Mouse (Mus musculus) kidney, postnatal 10 days (tissue): ENCODE data around the gene Git2.
A peak's percentile ranks its signal among the peaks of the same experiment; 100 is the strongest.

Experiments used
- DNase-seq: peaks from one replicate; pipeline ENCODE4 v3.0.0; 2021; ENCODE audit warnings: mixed read lengths

Git2 gene

DNA sequence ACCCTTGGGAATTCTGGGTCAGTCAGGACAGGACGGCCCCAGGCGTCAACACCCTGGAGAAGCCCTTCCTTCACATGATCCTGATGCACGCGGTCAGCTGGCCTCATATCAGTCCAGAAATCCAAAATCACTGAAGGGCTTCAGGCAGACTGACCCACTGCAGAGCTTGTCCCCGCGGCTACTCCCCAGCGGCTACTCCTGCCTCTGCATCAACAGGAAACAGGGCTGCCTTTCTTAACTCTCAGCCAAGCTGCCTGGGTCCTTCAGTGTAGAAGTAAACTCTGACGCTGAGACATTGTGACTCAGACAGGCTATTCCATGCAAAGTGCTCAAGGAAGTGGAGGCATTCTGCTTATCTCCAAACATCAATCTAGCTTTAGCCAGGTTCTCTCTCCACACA is 13.3 kb downstream of the Git2 start:
- DNase-seq, result no peak

DNA sequence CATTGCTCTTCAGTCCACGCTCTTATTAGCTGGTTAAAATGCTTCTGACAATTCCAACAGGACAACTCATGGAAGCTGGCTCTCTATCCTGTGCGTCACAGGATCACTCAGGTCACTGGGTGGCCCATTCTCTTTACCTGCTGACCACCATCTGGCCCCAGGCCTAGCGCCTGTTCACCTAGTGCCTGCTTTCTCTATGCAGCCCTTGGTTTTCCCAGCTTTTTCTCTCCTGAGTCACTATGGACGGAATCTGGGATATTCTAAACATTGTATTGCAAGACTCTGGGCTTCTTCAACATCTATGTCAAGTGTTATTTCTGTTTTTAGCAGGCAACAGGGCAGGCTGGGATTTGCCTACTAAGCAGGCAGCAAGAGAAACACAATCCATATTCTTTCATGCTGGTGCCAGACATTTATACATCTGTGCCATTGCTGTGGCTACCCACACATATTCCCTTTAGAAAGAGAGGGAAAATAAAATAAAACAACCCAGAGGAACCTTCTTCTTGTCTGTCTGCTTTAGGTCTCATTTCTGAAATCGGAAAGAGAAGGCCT is 15.7 kb downstream of the Git2 start:
- DNase-seq, result no peak

DNA sequence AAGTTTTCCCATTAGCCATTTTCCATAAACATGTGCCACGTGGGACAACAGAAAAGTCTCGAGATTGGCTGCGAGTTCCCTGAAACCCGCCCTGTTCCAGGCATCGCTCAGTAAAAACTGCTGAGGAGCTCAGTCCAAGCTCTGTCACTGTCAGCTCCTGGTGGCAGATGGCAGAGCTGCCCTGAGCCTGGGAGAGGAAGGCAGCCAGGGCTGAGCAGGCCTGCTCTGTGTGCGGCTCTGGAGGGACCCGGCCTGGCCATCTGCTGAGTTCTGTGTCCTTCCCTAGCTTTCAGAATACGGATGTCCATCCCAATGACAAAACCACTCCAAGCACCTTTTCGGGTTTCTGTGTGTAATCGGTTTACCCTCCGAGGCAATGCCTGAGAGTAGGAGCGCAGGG is 21.9 kb downstream of the Git2 start:
- no peak for DNase-seq

DNA sequence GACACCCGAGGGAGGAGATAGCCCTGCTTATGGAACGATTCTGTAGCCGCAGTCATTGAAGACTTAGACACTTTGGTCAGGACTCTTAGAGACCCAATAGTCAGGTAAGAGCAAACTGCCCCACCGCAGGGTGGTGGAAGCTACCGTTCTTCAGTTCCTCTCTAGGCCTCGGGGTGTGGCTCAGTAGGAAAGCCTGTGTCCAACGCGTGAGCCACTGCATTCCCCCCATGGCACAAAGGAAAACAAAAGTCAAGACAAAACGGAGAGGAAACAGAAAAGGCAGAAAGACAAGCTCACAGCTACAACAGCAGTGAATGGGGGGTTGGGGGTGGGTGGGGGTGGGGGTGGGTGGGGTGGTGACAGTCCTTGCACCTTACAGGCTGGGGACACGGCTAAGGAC is 22.9 kb downstream of the Git2 start:
- no peak for DNase-seq

DNA sequence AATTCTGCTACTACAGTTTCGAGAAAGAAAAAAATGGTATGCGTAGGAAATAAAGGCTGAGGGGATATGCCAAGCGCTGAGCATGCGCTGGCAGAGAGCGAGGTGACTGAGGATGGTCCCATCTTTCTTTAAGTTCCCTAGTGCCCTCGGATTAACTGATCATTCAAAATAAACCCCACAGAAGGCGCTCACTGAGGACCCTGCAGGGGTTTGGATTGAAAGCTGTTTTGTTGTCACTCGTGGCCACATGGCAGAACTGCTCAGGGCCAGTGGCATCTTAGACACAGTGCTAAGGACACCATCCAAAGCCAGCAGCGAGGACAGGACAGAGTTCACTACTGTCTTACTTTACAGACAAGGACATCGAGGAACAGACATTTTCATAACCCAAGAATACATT is 25.0 kb downstream of the Git2 start:
- DNase-seq, result no peak

DNA sequence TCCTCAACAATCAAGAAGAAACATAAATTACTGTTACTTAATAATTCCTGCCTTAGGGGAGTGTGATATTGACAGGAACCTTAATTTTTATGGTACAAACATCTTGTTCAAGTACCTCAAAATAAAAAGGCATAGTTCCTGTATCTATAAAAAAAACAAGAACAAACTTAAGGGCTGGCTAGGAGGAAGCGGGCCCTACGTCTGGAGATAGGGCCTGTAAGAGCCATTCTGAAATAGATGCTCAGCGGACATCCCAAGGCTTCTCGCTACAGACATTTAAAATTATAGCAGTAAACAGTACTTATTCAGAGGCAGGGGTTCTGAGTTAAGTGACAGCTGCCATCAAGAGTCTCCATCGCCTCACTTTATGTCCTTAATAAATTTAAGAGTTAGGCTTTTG is 27.8 kb downstream of the Git2 start:
- DNase-seq, result no peak

DNA sequence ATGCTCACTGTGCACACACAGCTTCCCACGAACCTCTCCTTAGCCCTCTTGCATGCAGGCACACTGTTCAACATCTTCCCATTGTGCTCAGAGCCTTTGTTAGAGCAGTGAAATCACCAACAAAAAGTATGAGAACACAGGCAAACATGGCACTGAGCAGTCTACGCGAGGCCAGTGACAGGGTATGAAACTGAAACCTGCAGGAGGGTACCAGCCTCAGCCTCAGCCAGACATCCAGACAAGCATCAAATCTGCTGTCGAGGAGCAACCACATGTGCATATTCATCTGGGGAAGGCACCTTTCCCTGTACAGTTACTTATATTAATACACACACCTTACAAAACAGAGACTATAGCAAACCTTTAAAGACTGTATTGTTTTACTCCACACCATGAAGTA is 28.4 kb downstream of the Git2 start:
- no peak for DNase-seq

DNA sequence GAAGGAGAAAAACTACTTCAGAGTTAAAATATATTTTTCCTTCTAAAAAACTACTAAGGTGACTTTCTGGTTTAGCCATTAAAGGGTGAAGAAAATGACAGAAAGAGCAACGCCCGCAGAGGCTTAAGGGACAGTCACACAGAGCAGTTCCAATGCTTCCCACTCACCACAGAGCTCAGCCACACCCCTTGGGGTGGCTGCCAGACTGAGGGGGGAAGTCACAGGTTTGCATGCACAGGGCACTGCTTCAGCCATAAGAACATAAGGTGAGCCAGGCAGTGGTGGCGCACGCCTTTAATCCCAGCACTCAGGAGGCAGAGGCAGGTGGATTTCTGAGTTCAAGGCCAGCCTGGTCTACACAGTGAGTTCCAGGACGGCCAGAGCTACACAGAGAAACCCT is 29.7 kb downstream of the Git2 start:
- peak; percentile 41 for DNase-seq

DNA sequence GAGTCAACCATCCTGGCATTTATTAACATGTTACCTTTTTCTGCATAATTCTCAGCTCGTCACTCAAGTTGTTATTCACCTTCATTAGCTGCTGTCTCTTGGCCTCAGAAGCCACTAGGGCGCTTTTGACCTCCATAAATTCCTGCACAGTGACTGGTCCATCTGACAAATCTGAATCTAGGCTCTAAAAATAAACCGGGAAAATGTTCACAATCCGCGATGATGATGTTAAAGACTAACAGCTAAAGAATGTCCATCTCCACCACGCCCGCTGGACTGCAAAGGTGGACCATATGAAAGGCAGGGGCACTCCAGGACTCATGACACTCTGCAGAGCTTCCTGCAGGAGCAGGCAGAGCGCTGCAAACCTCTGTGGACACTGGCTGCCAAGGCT is 31.6 kb downstream of the Git2 start:
- DNase-seq, result no peak

DNA sequence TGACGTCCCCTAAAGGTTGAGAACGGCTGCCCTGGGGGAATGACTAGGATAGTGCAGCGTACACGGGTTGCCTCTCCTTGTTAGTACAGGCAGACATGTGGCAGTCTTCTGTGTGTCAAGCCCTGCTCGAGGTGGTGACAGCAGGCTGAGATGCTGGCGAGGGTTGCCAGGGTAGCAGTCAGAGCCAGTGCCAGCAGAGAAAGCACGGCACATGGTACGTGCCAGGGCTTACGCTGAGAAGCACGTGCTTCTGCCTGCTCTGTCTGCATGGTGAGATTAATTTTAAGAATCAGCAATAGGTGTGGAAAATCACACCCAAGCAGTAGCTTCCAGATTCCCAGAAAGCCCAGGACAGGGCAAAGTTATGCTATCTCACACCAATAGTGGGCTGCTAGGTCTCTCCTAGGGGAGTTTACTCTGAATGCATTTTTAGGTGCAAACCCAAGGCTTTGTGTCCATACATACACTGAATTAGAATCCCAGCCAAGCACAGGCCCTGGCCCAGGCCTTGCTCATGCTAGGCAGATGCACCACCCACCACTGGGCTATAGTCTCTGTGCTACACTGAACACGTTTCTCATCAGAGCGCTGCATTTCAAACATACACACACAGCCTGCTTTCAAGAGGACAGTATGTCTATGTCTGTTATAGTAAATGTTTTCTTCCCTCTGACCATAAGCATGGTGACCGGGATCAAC is 32.2 kb downstream of the Git2 start:
- no peak for DNase-seq

DNA sequence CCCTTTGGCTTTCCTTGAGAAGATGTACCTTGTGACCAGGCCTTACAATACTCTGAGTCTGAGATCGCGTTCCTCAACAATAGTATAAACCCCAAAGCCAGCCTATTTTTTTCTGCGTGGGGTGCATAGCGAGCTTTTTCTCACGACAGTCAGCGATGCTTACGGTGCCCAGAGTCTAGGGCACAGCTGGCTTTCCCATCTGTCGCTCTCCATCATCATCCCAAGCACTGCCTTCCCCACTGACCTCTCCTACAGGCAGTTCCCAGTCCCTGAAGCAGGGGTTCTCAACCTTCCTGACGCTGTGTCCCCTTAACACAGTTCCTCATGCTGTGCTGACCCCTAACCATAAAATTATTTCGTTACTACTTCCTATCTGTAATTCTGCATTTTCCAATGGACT is 32.7 kb downstream of the Git2 start:
- no peak for DNase-seq

DNA sequence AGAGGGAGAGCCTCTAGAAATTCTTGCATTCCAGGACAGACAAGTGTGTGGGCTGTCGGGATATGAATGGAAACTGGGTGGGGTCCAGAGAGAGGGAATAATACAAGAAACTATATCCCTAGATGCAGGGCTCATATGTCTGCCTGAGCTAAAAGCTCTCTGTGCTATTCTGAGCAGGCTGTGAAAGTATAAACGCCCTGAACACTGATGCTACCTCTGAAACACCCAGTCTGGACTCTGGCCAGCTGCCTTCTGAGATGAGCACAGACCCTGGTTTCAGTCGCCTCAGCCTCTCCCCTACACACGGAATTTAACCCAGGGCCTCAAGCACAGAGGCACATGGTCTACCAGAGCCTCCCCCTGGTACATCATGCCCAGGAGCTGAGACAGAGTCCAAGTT is 34.7 kb downstream of the Git2 start:
- peak; percentile 65 for DNase-seq

DNA sequence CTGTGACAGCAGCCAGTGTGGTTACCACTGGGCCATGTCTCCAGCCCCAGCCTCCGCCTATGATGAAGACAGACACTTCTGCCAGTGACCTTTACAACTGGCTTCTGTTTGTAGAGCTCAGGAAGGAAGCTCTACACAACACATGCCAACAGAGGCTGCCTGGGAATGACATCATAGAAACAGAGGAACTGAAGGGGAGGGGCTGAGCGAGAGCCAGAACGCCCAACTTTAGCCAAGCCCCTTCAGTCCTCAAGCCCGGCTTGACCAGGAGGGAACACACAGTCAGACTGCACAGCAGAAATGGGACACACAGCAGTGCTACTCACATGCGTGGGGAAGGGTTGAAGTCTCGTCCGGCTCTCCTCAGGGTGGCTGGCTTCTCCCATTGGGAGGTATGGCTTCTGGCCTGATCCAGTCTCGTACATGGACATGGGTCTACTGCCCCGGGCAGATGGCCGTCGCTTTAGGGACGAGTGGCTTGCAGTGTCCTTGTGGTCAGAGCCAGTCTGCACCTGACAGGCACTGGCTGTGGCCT is 36.5 kb downstream of the Git2 start:
- DNase-seq, result peak; percentile 65

DNA sequence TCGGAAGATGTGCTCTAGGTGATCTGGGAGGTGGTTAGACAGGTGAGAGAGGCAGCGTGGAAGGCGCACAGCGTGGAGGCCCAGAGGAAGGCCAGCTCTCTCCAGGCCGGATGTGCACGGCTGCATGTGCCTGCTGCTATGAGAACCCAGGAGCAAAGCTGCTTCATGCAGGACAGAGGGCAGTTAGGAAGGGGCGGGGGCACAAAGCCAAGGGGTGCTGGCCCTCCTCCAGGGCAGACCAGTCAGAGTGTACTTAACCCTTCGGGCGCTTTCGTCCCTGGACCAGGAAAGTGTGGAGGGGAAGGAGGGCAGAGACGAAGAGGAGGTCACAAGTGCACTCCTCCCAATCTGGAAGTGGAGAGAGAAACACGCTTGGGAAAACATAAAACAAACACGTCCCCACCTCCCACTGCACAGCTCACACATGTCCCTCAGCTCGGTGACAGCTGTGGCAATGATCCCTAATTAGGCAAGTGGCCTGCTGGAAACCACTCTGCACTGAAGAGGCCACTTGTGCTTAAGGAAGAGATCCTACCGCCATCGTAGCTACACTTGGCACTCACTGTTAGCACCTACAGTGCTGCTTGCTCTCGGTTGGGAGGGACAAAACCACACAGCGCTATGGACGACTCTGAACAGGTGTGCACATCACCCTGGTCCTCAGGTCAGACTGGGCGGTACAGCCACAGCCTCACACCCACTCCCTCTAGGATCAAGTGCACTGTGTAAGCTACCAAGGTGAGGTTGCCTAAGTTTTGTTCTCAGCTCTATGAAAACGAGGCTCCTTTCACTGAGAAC is 38.0 kb downstream of the Git2 start:
- peak; percentile 52 for DNase-seq

DNA sequence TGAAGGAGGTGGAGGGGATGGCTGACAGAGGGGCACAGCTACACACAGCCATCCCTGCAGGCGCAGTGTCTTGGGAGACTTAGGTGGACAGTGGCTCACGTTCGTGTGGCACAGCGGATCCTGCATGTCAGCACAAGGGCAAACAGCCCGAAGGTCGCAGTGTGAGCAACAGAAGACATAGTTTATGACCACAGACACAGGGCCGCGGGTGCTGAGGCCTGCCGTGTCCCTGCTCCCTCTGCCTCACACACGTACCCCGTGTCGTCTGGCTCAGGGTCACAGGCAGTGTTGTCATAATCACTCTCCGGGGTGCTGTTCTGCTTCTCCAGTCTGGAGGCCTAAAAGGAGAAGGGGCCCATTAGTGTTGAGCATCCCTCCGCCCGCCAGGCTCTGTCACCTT is 41.7 kb downstream of the Git2 start:
- DNase-seq, result no peak

DNA sequence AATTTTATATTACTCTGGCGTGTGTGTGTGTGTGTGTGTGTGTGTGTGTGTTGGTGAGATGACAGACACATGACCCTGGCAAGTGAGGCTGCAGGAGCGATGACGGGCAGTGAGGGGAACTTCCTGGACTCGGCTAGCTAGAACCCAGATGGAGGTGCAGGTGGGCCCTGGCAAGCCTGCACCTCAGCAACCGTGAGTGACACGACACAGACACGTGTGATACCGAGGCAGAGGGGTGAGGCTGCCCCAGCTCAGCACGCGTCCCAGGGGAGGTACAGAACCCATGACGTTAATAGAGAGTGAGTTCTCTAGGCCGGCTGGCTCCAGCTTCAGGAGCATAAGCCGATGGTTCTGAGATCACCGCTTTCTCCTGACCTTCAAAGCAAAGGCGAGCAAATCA is 43.3 kb downstream of the Git2 start:
- DNase-seq, result no peak

DNA sequence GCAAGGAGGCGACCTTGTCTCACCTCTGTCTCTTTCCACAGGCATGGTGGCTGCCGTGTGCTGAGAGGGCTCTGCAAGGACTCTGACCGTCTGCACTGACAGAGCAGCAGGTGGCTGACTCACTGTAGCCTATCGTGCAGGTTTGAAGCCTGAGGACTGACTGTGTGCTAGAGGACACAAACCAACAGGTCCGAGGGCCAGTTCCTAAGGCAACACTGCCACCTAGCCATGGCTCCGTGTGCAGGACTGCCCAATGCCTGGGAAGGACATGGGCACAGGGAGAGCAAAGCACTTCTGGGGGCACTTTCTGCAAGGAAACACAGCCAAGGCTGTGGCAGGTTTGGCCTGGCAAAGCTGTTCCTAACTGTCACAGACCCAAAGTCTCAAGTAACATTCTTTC is 43.8 kb downstream of the Git2 start:
- no peak for DNase-seq

DNA sequence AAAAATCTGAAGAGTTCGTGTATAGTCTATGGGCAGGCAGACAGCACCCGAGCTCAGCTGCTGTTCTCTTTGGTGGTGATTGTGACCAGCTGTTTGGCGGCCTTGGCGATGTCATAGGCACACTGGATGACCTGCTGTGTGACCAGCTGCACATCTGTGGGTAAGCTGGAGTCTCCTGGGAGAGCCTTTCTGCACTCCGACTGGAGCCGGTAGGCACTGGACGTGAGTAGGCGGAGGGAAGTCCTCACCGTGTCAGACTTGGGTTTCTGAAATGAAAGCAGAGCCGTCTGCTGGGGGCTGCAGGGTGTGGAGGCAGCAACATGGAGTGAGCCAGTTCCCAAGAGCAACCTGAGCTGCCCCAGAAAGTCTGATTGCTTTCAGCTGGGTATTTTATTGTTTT is 45.2 kb downstream of the Git2 start:
- no peak for DNase-seq

DNA sequence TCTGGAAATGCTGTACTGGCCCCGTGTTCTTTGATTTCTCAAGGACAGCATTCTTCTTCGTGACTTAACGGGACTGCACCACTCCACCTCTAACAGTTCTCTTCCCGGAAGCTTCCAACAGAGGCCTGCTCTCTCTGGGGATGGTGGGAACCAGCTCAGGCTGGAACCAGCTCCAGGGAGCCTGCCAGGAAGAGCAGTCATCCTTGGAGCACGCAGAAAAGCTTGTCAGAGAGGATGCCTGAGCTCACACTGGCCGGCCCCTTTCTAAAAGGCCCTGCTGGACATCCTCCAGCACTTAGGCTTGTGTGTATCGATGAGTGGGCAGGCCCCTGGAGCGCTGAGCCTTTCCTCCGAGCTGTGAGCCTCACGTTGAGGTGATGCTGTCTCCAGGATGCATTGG is 47.2 kb downstream of the Git2 start:
- no peak for DNase-seq

DNA sequence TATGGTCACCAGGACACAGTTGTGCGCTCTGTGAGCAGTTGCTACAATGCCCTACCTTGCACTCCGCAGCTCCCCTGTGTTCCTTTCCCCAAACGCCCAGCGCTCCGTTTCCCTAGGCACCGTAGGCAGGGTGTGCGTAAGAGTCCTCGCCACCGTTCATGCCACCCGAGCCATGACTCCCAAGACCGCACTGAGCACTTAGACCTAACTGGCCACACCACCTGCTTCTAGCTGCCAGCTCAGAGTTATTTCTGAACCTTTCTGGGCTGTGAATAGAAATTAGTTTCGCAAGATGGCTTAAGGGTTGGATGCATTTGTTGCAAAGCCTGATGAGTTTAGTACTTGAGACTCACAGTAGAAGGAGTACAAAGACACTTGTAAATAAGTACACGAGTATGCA is 52.5 kb downstream of the Git2 start:
- DNase-seq, result no peak

DNA sequence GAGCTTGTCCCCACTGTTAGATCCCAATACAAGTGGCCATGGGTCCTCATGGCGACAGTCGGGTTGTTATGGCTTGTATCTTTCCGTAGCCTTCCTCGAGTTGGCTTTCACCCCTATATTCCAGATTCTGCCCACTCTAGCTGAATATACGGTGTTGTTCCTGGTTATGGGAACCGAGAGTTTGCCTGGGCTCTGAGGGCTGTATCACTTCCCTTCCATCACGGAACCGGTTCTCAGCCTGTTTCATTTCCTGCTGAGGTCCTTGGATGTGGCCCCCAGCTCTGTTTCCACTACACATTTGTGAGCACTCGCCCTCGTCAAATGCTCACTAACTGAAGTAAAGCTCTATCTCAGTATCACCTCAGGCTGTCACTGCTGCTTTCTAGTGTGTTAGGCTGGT is 53.3 kb downstream of the Git2 start:
- no peak for DNase-seq

DNA sequence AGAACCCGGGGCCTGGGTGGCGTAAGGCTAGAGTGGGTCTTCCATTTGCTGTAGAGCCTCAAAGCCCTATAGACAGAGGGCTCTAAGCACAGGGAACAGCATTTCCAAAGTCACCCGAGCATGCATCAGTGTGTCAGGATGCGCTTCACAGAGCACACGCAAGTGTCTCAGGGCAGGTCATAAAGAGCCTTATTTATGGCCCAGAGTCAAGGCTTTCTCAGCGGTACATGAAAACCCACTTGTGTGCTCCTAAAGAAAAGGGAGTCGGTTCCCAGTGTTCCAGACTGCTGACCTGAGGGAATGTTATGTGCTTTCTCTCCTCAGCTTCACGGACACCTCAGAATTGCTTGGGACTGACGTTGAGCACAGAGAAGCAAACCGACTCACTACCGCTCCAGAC is 54.5 kb downstream of the Git2 start:
- DNase-seq, result no peak

DNA sequence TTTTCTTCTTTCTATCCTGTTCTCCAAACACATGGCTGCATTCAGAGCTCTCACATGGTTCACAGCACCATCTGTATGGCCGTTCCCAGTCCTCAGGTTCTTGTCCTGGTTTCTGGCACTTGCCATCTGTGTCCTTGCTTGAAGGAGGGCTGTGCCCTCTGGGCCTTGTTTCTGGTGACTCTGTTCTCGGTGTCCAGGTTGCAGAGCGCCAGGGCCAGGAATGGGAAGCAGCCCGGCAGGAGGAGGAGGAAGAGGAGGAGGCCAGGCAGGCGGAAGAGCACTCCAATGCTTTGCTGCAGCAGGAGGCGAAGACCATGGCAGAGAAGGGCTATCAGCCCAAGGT is 55.4 kb downstream of the Git2 start:
- DNase-seq, result no peak
